Mouse (Mus musculus) right cerebral cortex, postnatal 36 days (tissue): ENCODE results near the gene Atf1.
"Not testable (repeated sequence)": the region's sequence is repeated elsewhere in the genome, so short reads cannot be mapped to it uniquely, and the experiment has no call there.

Source experiments
- DNase-seq, 2 experiments: peaks; one replicate each; pipeline ENCODE4 v3.0.0; 2022; ENCODE audit warnings: low spot score in 2 of 2, mixed read lengths in 1 of 2

The Atf1 gene

DNA sequence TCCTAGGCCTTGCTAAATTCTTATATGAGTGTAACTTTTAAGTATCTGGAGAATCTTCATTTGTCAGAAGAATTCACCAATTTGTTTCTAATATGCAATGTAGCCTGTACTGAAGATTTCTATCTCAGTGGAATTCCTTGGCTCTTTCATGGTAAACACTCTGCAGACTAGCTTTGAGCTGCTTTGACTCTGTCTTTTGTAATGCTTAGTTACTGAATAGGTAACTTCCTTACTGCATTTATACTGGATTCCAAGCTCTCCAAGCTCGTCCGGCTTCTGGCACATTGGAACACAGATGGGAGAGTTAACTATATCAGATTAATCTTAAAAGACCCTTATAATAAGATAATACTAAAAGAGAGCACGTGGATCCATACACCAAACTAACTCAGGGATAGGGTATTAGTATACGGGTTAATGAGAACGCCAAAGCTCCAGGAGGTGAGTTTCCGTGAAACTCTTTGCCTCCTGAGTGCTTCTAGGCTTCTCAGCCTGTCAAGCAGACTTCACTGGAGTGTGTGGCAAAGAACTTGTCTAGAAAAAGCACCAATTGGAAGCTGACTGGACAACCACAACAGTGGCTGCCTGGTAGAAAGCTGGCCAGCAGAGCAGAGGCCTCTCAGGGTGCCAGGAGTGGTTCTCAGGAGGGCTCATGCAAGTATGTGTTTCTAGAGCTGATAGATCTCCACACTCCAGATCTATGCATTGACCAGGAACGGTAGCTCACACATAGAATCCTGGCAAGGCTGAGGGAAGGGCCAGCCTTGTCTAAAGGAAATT is 31.2 kb downstream of the Atf1 start:
- no peak for DNase-seq

DNA sequence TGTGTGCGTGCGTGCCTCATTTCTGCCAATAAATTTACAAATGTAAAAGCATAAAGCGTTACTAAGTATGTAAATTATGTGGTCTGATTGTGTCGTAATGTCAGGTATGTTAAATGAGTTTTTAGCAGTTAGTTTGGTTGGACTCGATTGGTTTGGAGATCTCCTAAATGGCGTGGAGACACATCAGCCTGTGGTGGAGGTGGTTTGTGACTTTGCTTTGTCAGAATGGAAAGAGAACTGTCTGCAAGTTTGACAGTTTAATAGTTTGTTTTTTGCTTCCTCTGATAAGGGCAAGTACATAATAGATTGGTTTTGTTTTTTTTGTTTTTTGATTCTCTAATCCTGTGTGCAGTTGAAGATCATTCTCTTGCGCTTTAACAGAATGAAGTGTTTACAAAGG is 32.7 kb downstream of the Atf1 start:
- DNase-seq, result not testable (repeated sequence)

DNA sequence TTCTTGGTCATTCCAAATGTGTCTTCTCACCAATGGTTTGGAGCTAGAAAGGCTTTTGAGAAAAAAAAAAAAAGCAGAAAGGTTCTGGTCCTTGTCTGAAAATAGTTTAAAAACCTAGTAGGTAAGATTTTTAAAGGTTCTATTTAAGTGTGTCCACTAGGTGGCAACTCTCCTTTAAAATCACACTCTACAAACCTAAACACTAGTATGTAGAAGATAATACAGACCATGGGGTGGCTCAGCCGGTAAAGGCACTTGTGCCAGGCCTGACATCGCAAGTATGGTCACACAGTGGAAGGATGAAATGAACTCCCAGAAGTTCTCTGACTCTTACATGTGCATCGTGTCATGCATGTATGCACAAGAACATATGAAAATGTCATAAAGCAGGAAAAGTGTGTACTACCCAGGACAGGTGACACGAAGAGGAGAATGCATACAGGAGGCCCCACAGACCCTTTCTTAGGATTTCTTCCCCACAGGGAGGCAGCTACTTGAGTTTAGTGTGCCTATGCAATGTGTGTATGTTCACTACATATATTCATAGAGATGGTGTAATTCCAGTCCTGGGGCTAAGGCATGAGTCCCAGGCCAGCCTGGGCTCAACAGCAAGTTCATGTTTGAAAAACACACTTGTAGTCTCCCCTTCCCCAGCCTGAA is 35.8 kb downstream of the Atf1 start:
- DNase-seq, result no peak

DNA sequence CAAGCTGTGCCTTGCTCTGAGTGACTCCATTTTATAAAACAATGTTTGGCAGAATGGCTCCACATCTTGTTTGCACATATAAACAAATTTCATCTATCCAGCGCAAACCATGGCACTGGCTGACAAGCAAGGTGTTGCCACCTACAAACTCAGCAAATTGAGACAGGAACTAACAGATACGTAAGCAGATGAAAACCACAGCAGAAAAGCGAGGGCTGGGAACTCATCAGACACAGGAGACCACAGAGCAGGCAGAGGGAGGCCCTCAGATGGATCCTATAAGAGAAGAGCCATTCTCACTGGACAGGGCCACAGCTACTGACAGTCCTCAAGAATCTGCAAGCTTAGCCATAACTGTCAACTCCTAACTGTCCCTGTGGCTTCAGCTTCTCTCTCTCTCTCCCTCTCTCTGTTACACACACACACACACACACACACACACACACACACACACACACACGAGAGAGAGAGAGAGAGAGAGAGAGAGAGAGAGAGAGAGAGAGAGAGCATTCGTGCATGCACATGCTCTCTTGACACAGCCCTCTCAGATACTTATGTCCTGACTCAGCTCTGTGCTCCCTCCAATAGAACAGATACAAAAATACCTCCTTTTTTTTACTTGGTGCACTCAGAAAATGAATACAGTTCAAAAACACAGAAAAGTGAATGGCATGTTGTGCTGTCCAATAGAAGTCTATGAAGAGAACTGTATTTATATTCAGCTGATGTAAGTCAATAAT is 38.1 kb downstream of the Atf1 start:
- no peak for DNase-seq

DNA sequence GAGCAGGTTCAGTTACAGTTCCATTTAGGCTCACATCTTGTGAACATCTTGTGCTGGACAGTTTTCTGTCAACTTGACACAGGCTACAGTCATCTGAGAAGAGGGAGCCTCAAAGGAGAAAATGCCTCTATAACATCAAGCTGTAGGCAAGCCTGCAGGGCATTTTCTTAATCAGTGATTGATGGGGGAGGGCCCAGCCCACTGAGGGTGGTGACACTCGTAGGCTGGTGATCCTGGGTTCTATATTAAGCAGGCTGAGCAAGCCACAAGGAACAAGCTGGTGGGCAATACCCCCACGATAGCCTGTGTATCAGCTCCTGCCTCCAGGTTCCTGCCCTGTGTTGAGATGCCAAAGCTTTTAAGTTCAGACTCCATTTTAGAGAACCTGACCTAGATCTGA is 41.3 kb downstream of the Atf1 start:
- DNase-seq, result no peak

DNA sequence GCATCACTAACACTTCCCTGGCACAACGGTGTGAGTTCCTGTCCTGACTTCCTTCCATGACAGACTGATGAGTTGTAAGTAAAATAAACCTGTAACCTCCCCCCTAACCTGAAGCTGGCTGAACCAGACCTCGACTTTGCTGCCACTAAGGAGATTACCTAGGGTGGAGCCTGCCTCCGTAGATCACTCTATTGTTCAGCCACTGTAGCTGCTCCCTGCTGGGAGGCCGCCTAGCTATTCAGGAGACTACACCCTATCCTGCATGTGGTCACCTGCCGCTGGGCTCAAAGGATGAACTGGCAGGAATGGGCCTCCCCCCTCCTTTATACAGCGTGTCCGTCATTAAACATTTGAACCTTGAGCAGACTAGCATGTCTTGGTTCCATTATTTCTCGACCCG is 42.2 kb downstream of the Atf1 start:
- DNase-seq, result no peak

DNA sequence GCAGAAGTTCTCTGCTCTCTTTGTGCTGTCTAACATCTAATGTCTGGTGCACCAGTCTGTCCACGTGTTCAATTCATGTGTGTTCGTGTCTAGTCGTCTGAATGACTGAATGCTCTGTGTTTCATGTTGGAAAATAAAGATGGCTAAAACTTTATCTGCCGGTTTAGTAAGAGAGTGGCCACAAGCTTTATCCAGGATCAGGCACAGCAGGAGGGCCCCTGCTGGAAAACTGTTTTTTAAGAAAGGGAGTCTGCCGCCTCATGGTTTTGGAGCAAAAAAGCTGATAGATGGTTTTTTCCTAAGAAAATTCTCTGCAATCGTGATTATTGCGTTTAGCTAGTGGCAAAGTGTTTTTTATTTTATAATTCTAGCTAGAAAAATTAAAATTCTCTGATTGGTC is 43.0 kb downstream of the Atf1 start:
- DNase-seq, result not testable (repeated sequence)

DNA sequence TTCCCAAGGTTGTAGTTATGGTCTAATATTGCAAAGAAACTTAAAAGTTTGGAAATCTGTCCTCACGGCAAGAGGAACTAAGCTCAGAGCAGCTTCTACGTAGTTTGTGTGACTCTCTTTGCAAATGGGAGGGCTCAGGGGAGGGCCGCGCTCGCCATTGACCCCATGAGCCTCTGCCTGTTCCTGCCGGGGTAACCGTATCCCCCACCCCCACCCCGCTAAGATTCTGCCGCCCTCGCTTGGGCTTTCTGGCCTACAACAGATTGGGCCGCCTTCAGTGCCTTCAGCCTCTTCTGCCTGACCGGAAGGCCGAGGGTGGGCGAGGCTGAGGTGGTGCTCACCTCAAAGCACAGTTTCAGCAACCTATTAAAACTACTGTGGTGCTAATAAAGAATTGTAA is 43.8 kb downstream of the Atf1 start:
- DNase-seq, result no peak

DNA sequence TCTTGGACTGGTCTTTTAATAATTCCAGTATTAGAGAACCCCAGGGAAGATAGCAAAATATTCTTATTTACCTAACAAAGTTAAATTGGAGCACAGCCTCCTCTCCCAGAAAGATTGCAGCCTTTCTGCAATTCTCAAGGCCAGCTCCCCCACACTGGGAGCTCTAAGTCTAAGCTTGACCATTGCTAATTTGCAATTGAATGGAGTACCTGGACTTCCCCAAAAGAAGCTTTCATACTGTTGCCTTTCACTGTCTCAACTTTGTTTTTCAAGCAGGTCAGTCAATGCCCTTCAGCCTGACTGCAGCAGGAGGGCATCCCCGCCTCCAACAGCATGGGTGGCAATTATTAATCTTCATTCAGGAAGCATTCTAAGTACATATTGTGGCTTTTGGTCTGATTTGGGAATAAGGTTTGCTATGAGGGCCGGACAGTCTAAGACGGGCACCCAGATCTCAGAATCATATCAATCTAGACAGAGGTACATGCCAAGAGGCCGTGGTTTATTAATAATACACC is 46.2 kb downstream of the Atf1 start:
- not testable (repeated sequence) for DNase-seq

DNA sequence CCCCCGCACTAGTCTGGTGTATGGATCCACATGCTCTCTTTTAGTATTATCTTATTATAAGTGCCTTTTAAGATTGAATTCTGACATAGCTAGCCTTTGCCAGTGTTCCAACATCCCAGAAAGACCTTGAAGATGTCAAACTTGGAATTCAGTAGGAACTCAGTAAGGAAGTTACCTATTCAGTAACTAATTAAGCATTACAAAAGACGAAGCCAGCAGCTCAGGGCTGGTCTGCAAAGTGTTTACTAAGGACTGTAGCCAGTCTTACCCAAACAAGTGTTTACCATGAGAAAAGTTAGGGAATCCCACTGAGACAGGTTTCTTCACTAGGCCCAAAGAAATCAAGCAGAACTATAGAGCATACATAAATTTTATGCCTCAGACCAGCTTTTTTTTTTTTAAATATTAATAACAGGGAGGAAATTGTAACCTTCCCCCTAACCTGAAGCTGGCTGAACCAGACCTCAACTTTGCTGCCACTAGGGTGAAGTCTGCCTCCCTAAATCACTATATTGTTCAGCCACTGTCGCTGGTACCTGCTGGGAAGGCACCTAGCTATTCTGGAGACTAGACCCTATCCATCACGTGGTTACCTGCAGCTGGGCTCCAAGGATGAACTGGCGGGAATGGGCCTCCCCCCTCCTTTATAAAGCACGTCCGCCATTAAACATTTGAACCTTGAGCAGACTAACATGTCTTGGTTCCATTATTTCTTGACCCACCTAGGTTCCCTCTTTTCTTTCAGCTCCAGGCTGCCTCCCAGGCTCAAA is 47.4 kb downstream of the Atf1 start:
- DNase-seq, result no peak

DNA sequence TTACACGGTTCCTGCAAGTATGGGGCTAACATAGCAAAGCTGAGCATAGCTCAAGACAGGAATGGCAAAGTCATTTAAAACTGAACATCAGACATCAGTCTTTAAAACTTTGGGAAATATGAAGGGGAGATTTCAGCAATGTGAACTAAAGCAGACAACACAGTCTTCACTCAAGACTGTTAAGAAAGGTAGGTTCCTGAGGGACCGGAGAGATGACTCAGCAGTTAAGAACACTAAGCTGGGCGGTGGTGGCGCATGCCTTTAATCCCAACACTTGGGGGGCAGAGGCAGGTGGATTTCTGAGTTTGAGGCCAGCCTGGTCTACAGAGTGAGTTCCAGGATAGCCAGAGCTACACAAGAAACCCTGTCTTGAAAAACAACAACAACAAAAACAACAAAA is 48.8 kb downstream of the Atf1 start:
- DNase-seq, result no peak

DNA sequence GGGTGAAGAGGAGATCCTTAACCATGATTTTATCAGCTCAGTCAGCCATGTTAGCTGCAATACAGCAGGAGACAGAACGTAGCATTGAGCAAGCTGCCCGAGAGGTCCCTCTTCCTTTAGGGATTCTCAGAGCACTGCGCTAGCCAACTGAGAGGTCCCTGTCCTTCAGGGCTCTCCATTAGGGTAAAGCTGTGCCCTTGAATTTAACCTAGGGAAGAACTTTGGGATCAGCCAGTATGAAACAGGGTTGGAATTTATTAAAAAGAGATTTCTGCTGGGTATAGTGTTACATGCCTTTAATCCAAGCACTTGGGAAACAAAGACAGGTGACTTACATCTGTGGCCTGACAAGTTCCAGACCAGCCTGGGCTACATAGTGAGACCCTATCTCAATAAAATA is 50.0 kb downstream of the Atf1 start:
- no peak for DNase-seq

DNA sequence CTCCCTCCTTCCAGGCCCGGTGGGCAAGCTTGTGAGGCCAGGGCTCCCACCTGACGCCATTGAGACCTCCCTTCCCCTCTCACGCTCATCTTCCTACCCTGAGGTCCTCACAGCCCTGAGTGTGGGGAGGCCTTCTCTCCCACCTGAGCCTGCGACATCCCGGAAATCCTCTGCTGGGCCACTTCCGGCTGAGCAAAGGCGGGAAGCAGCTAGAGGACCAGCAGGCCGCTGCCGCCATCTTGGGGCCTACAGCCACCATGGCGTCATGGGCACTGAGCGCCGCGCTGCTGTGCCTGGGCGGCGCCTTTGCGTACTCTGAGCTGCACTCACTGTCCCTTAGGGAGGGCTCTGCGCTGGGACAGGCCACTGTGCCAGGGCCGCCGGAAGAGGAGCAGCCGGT is 53.0 kb downstream of the Atf1 start, which contains the start of gene Tmprss12:
Gene Tmprss12 (plus strand): TSS at position 212 of the 400 bp plus-strand sequence.
- no peak for DNase-seq

DNA sequence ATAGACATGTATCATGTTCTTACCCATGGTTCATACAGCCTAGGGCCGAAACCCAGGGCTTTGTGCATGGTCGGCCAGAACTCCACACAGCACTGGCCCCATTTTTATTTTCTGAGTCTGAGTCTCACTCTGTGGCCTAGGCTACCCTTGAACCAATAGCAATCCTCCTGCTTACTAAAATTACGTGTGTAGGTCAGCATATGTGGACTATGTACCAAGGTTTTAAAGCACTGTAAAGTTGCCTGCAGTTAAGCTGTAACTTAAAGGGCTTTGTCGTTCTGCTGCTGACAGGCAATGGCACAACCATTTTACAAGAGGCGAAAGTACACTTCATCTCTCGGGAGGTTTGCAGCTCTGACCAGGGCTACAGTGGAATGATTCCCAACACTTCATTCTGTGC is 61.4 kb downstream of the Atf1 start:
- no peak for DNase-seq

DNA sequence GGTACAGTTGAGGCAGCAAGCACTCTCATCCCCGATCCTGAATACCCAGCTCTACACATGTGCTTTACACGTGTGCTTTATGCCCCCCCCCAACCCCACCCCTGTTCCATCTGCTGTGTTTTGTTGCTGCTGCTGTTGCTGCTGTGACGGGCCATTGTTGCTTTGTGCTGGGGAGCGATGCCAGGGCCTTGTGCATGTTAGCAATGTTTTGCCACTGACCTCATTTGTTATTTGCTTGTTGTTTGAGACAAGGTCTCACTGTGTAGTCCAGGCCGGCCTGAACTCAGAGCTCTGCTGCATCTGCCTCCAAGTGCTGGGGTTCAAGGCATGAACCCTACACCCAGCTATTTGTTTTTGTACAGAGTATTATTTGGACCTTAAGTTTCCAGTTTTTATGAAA is 63.2 kb downstream of the Atf1 start:
- no peak for DNase-seq

DNA sequence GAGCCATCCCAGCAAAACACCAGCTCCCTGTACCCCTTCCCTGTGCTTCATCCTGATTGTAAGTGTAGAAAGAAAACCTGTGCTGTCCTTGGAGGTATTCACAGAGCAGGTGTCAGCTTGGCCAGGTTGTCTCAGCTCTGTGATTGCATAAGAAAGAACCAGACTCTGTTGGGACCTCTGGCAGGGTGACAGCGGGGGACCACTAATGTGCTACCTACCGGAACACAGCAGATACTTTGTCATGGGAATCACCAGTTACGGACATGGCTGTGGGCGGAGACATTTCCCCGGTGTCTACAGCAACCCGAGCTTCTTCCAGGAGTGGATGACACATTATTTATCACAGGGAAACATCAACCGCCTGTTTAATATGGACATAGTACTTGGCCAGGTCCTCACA is 64.7 kb downstream of the Atf1 start:
- DNase-seq, result no peak

DNA sequence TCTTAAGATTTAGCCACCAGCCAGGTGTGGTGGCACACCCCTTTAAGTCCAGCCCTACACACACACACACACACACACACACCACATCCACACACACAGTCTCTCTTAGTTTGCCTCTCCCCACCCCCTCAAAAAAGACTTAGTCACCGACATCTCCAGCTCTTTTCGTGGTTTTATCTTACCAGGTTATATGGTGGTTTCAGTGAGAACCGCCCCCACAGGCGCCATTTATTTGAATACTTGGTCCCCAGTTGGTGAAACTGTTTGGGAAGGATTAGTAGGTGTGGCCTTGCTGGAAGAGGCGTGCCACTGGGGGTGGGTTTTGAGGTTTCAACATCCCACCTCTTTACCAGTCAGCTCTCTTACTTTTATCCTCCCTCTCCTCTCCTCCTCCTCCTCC is 70.2 kb downstream of the Atf1 start:
- no peak for DNase-seq

DNA sequence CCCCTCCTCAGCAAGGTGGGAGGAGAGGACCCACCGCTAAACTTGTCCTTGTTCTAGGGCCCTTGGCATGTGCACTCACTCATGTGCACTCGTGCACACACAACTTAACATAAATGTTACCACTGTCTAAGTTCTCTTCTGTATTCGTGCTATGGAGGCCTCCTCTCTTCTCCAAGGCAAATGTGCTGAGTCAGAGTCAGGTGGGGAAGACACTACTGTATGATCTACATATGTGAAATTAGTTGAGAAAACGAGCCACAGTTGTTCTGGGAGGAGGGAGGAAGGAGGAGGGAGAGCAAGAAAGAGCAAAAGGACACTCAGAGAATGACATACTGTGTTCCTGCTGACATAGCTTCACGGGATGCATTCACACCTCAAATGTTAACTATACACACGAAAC is 72.9 kb downstream of the Atf1 start:
- DNase-seq, result no peak

DNA sequence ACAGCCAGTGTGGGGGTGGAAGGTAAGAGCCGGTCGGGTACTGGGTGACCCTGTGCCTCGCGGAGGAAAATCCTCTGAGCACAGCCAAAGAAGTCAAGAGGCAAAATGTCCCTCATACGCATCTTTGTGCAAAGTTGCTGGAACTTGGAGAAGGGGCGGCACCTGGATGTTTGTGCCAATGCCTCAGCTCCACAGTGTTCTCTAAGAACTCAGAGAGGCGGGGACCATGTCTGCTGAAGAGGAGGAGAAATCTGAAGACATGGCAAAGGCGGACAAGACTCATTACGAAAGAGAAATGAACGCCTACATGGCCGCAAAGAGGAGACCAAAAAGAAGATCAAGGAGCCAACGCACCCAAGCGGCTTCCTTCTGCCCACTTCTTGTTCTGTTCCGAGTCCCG is 73.9 kb downstream of the Atf1 start:
- peak in 1 of 2 experiments; percentile 39 for DNase-seq

DNA sequence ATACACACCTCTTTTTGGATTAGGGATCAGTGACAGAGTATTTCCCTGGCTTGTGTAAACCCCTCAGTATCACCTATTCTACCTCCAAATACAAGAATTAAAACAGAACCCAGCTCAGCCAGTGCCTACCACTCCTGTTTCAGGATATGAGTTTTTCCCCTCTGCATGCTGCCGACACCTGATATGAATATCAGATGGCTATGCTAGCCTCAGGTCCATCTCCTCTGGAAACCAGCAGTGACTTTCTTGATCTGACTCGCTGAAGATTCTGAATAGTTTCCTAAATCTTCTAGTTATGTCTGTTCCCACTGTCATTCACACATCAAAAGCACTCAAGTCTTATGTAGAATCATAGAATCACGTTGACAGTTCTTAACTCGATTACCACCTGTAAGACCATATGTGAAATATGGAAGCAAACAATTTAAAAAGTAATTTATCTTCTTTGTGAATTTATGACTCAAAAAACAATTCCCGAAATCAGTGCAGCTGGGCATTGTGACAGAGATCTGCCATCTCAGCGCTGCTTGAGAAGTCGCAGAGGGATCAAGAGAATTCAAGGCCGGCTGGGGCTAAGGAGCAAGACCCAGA is 75.9 kb downstream of the Atf1 start:
- no peak for DNase-seq
